Mouse (Mus musculus) lung, postnatal 0 days (tissue): Measurements from ENCODE around the gene Zfp689. TPM values are rescaled to one million over a fixed set of nuclear protein-coding genes. Genes with fewer than 3 reads are reported as not detected.

Experiments used
- ATAC-seq: fragments of 200-750 bp; cut with Nextera tagmentation; 2 replicates; pipeline ENCODE4 v1.8.0; 2017; ENCODE audit warnings: moderate library complexity
- DNase-seq: peaks from one replicate; pipeline ENCODE4 v3.0.0-alpha.2; 2016; ENCODE audit warnings: low spot score
- H3K27ac ChIP-seq: fragments of 300-500 bp; sonication (generic); 2 replicates; pipeline ENCODE4 v1.5.1; 2014; ENCODE audit warnings: antibody characterized with exemption, mild to moderate bottlenecking, low read length, mixed read lengths
- H3K27me3 ChIP-seq: fragments of 300-500 bp; sonication (generic); replicated peaks from 2 replicates; pipeline ENCODE4 v1.6.1; 2014; ENCODE audit warnings: low read length, mixed read lengths; ENCODE audit not compliant: insufficient read depth
- H3K36me3 ChIP-seq: fragments of 300-500 bp; sonication (generic); 2 replicates; pipeline ENCODE4 v1.6.1; 2014; ENCODE audit warnings: low read length, mixed read lengths; ENCODE audit not compliant: insufficient read depth
- H3K4me1 ChIP-seq: fragments of 300-500 bp; sonication (generic); 2 replicates; pipeline ENCODE4 v1.6.1; 2014; ENCODE audit warnings: antibody characterized with exemption, low read depth, low read length, mixed read lengths; ENCODE audit not compliant: insufficient read depth
- H3K4me2 ChIP-seq: fragments of 300-500 bp; sonication (generic); replicated peaks from 2 replicates; pipeline ENCODE4 v1.6.1; 2014; ENCODE audit warnings: low read depth, mild to moderate bottlenecking, low read length, moderate library complexity, mixed read lengths
- H3K4me3 ChIP-seq: fragments of 300-500 bp; sonication (generic); 2 replicates; pipeline ENCODE4 v1.5.1; 2014; ENCODE audit warnings: low read depth, low read length
- H3K9ac ChIP-seq: fragments of 300-500 bp; sonication (generic); replicated peaks from 2 replicates; pipeline ENCODE4 v1.6.1; 2014; ENCODE audit warnings: low read depth, mild to moderate bottlenecking
- H3K9me3 ChIP-seq: fragments of 300-500 bp; sonication (generic); 2 replicates; pipeline ENCODE4 v1.6.1; 2016; ENCODE audit warnings: low read length, mixed read lengths
- CTCF ChIP-seq: IDR thresholded peaks from 2 replicates; pipeline ENCODE4 v1.5.1; 2016; ENCODE audit warnings: antibody characterized with exemption, mild to moderate bottlenecking
- EP300 ChIP-seq: IDR thresholded peaks from 2 replicates; pipeline ENCODE4 v1.6.1; 2016; ENCODE audit warnings: antibody characterized with exemption, mild to moderate bottlenecking, control low read depth
- WGBS: fragments of 180-500 bp; shearing (Covaris S2); extraction: QIAGEN DNeasy Blood & Tissue Kit; methylation state at CpG from one replicate; pipeline ENCODE4 v1.1.7; 2014; 5-methylcytosine and 5-hydroxymethylcytosine counted together
- microRNA-seq: library from miRNA; unstranded; fragments of <30 nt; microRNA quantifications from one replicate; pipeline ENCODE4, GENCODE M21; 2016
- polyA plus RNA-seq: library from polyadenylated mRNA; unstranded; fragments of >200 nt; fragmentation: Nextera tagmentation; extraction: Ambion mirVana; gene quantifications from 2 replicates; pipeline ENCODE4 v1.2.1, GENCODE M21; 2015

Gene Zfp689
- polyA plus RNA-seq, 1 experiment from 2014 or later = 2.6 TPM

GRCm38 (mm10) chr7:127402980-127403379 is 46.0 kb downstream of the Zfp689 start:
- H3K9ac ChIP-seq = no peak overlapping the region
- H3K9me3 ChIP-seq = no peaks in the 10 kb centered on the region
- TF ChIP-seq CTCF = peak; percentile 27; the same call in 1 of the 2 replicates
- TF ChIP-seq EP300 = no peak
- WGBS = 42% methylated on average over 2 of the region's 2 CpGs
- no peaks in the 10 kb centered on the region for H3K4me1 ChIP-seq
- H3K27ac ChIP-seq = no peak overlapping the region
- ATAC-seq = no peak
- no peak overlapping the region for H3K4me3 ChIP-seq
- H3K27me3 ChIP-seq = no peaks in the 10 kb centered on the region
- no peak for DNase-seq
- no peak overlapping the region for H3K4me2 ChIP-seq
- no peaks in the 10 kb centered on the region for H3K36me3 ChIP-seq

- WGBS = 65% methylated on average over 3 of the region's 3 CpGs
- Histone ChIP-seq H3K36me3 (no peaks in the 10 kb centered on the region), H3K27ac (no peak overlapping the region), H3K4me1 (no peaks in the 10 kb centered on the region), H3K4me2 (no peak overlapping the region), H3K4me3 (no peak overlapping the region), H3K9ac (no peak overlapping the region), H3K9me3 (no peaks in the 10 kb centered on the region), H3K27me3 (no peaks in the 10 kb centered on the region)
- DNase-seq (no peak), ATAC-seq (no peak)
- no peak for TF ChIP-seq CTCF
- no peak for TF ChIP-seq EP300
Measured at GRCm38 (mm10) chr7:127400355-127400754, 48.6 kb downstream of the Zfp689 start.

- ATAC-seq (peak; percentile 11), DNase-seq (no peak)
- peak overlapping the region; percentile 85 for H3K4me2 ChIP-seq
- H3K27ac ChIP-seq = peak overlapping the region; percentile 44
- H3K4me1 ChIP-seq = peaks cover 8% of the 10 kb centered on the region; the same call in 1 of the 2 replicates
- no peaks in the 10 kb centered on the region for H3K36me3 ChIP-seq
- 11% methylated on average over 7 of the region's 7 CpGs for WGBS
- H3K4me3 ChIP-seq = peak overlapping the region; percentile 58
- H3K27me3 ChIP-seq = no peaks in the 10 kb centered on the region
- H3K9ac ChIP-seq = peak overlapping the region; percentile 27; the same call in 1 of the 2 replicates
- H3K9me3 ChIP-seq = no peaks in the 10 kb centered on the region
- TF ChIP-seq CTCF (no peak), EP300 (peak; percentile 37; the same call in 1 of the 2 replicates)
Measured at GRCm38 (mm10) chr7:127393944-127394333, 55.0 kb downstream of the Zfp689 start.

GRCm38 (mm10) chr7:127393157-127393943 is 55.6 kb downstream of the Zfp689 start, which contains the start of gene E430018J23Rik:
Gene E430018J23Rik, minus strand, starts transcription at chr7:127393629.
- under 1% methylated on average over 45 of the region's 45 CpGs for WGBS
- Histone ChIP-seq H3K9ac (peak within 1 kb of the TSS; percentile 90), H3K27ac (peak within 1 kb of the TSS; percentile 89), H3K4me2 (peak within 1 kb of the TSS; percentile 85), H3K4me3 (peak within 1 kb of the TSS; percentile 58), H3K4me1 (peaks cover 8% of the 10 kb centered on the region; the same call in 1 of the 2 replicates), H3K9me3 (no peaks in the 10 kb centered on the region), H3K36me3 (no peaks in the 10 kb centered on the region), H3K27me3 (no peaks in the 10 kb centered on the region)
- ATAC-seq = peak; percentile 98
- TF ChIP-seq CTCF = no peak
- no peak for TF ChIP-seq EP300
- peak; percentile 98 for DNase-seq

DNA sequence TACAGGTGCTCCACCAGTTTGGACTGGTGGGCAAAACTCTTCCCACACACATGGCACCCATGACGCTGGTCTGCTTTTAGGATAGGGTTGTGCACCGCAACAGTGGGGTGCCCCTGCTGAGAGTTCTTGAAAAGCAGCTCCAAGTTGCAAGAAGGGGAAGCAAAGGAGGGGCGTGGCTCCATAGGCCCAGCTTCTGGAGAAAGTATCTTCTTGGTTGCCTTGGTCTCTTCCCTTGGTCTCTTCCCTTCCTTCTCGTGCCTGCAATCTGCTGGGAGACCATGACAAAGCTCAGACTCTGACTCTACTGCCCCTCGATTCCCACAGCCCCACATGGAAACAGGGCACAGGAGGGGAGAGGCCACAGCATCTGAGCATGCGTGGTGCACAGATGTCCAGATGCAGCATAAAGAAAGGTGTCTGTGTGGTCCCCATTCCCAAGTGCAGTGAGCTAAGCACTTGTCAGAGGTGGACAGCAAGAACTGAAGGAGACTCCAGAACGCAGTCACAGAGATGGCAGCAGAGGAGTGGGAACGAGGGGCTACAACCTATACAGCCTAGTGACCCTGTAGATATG is 56.6 kb downstream of the Zfp689 start:
- ATAC-seq = no peak
- TF ChIP-seq CTCF (no peak), EP300 (no peak)
- no peak overlapping the region for H3K27ac ChIP-seq
- DNase-seq = no peak
- H3K4me3 ChIP-seq = no peak overlapping the region
- H3K9ac ChIP-seq = 0 out of 2 replicates have a peak overlapping the region, but pooled peaks have one; percentile 90
- no peaks in the 10 kb centered on the region for H3K36me3 ChIP-seq
- peaks cover 8% of the 10 kb centered on the region; the same call in 1 of the 2 replicates for H3K4me1 ChIP-seq
- no peaks in the 10 kb centered on the region for H3K27me3 ChIP-seq
- H3K9me3 ChIP-seq = no peaks in the 10 kb centered on the region
- 76% methylated on average over 8 of the region's 8 CpGs for WGBS
- peak overlapping the region; percentile 85 for H3K4me2 ChIP-seq

Small RNA genes within 50 kb of the gene (microRNA-seq; reads per million reads assigned to microRNA genes)
- gene Gm47278 (not detected), gene Mir7060 (not detected)

Other genes starting within 250 kb of the Zfp689 start
- gene Tbc1d10b, start 240.7 kb downstream of the Zfp689 start, polyA plus RNA-seq = 14.4 and 15.0 TPM in 2 replicates
- gene Mylpf, start 240.3 kb downstream of the Zfp689 start, polyA plus RNA-seq = 6.4 and 8.0 TPM in 2 replicates
- 15.5 and 15.7 TPM in 2 replicates for gene Zfp553, start 216.1 kb downstream of the Zfp689 start, polyA plus RNA-seq
- 13.0 TPM in 2 replicates for gene Sept1, start 216.0 kb downstream of the Zfp689 start, polyA plus RNA-seq
- gene Zfp771, start 204.9 kb downstream of the Zfp689 start, polyA plus RNA-seq = 34.9 and 36.9 TPM in 2 replicates
- gene Dctpp1, start 188.4 kb downstream of the Zfp689 start, polyA plus RNA-seq = 35.7 and 36.4 TPM in 2 replicates
- 59.4 and 66.9 TPM in 2 replicates for gene Sephs2, start 175.1 kb downstream of the Zfp689 start, polyA plus RNA-seq
- 3.7 and 3.8 TPM in 2 replicates for gene Itgal, start 152.9 kb downstream of the Zfp689 start, polyA plus RNA-seq
- 12.5 and 12.8 TPM in 2 replicates for gene Zfp768, start 103.6 kb downstream of the Zfp689 start, polyA plus RNA-seq
- gene Zfp747, start 73.1 kb downstream of the Zfp689 start, polyA plus RNA-seq = 7.3 and 7.9 TPM in 2 replicates
- 4.7 and 5.4 TPM in 2 replicates for gene 9130019O22Rik, start 62.0 kb downstream of the Zfp689 start, polyA plus RNA-seq
- 3.7 and 4.6 TPM in 2 replicates for gene E430018J23Rik, start 55.5 kb downstream of the Zfp689 start, polyA plus RNA-seq
- gene Zfp764, start 42.3 kb downstream of the Zfp689 start, polyA plus RNA-seq = 6.0 and 6.7 TPM in 2 replicates
- gene Zfp688, start 27.1 kb downstream of the Zfp689 start, polyA plus RNA-seq = 27.4 and 28.9 TPM in 2 replicates
- gene Prr14, start 10.5 kb upstream of the Zfp689 start, polyA plus RNA-seq = 37.6 and 37.7 TPM in 2 replicates
- gene Fbrs, start 30.0 kb upstream of the Zfp689 start, polyA plus RNA-seq = 9.9 and 11.1 TPM in 2 replicates
- gene Srcap, start 62.8 kb upstream of the Zfp689 start, polyA plus RNA-seq = 19.2 and 19.3 TPM in 2 replicates
- 9.3 and 10.3 TPM in 2 replicates for gene Gm42715, start 70.4 kb upstream of the Zfp689 start, polyA plus RNA-seq
- 5.4 and 6.1 TPM in 2 replicates for gene Tmem265, start 112.2 kb upstream of the Zfp689 start, polyA plus RNA-seq
- gene Phkg2, start 124.2 kb upstream of the Zfp689 start, polyA plus RNA-seq = 31.7 and 34.4 TPM in 2 replicates
- 28.8 and 29.5 TPM in 2 replicates for gene Ccdc189, start 139.4 kb upstream of the Zfp689 start, polyA plus RNA-seq
- 25.9 and 27.1 TPM in 2 replicates for gene Rnf40, start 139.6 kb upstream of the Zfp689 start, polyA plus RNA-seq
- 5.2 and 6.0 TPM in 2 replicates for gene Zfp629, start 166.6 kb upstream of the Zfp689 start, polyA plus RNA-seq